Mouse (Mus musculus) layer of hippocampus, adult 2 months (tissue): ENCODE data around the gene Rasl10b. TPM values are rescaled to one million over a fixed set of nuclear protein-coding genes. Genes with fewer than 3 reads are reported as not detected.

Experiments used
- DNase-seq, 2 experiments: peaks; one replicate each; pipeline ENCODE4 v3.0.0; 2022; ENCODE audit warnings: low spot score in 2 of 2
- H3K27ac ChIP-seq: fragments of 200-600 bp; 2 replicates; pipeline ENCODE4 v1.8.1; 2022
- H3K4me3 ChIP-seq: fragments of 200-600 bp; 2 replicates; pipeline ENCODE4 v1.8.1; 2022; ENCODE audit warnings: mild to moderate bottlenecking
- CTCF ChIP-seq: fragments of 200-600 bp; conservative IDR thresholded peaks from 2 replicates; pipeline ENCODE4 v1.8.1; 2022; ENCODE audit warnings: antibody characterized with exemption, mild to moderate bottlenecking, moderate library complexity
- long read RNA-seq, 2 experiments: library from polyadenylated mRNA; stranded (forward); transcript quantifications; one replicate each; pipeline ENCODE4 v2.0.0; 2021; ENCODE audit warnings: borderline mapping rate in 2 of 2
- total RNA-seq, 2 experiments: library from RNA; stranded (reverse); gene quantifications; 2 replicates each; pipeline ENCODE4 v1.2.3; 2021

Rasl10b gene
- 100 to 1,000 TPM; 229 to 234 TPM for total RNA-seq
- long read RNA-seq, experiment 1, transcript Rasl10b-202 (4 exons, 3,156 nt): major isoform, 74 of 130 reads
- long read RNA-seq, experiment 1, partial matches to known transcripts: 7 of 130 reads
- long read RNA-seq, experiment 1, other reads (novel, unspliced or antisense): 48 of 130 reads
- long read RNA-seq, experiment 2, transcript Rasl10b-202 (4 exons, 3,156 nt): major isoform, 94 of 155 reads
- long read RNA-seq, experiment 2, partial matches to known transcripts: 45 of 155 reads
- long read RNA-seq, experiment 2, other reads (novel, unspliced or antisense): 10 of 155 reads

- no peak for TF ChIP-seq CTCF
Measured at GRCm38 (mm10) chr11:83409087-83409754, at the start of gene Rasl10b. TSS of gene Rasl10b (plus strand) at chr11:83409137.

GRCm38 (mm10) chr11:83364656-83365055 lies 44.3 kb upstream of the Rasl10b start:
- H3K4me3 ChIP-seq: no peak overlapping the region
- no peak for TF ChIP-seq CTCF
- no peak for DNase-seq
- H3K27ac ChIP-seq: no peak overlapping the region

More at GRCm38 (mm10) chr11:83409087-83409754, at the start of gene Rasl10b:
- DNase-seq: peak in 1 of 2 experiments; percentile 49
- Histone ChIP-seq H3K4me3 (peak within 1 kb of the TSS; percentile 78), H3K27ac (peak within 1 kb of the TSS; percentile 95)

GRCm38 (mm10) chr11:83371267-83371666 lies 37.7 kb upstream of the Rasl10b start:
- peak in 1 of 2 experiments; percentile 37 for DNase-seq
- H3K27ac ChIP-seq: peak overlapping the region; percentile 33; the same call in 1 of the 2 replicates
- no peak overlapping the region for H3K4me3 ChIP-seq
- no peak for TF ChIP-seq CTCF

DNA sequence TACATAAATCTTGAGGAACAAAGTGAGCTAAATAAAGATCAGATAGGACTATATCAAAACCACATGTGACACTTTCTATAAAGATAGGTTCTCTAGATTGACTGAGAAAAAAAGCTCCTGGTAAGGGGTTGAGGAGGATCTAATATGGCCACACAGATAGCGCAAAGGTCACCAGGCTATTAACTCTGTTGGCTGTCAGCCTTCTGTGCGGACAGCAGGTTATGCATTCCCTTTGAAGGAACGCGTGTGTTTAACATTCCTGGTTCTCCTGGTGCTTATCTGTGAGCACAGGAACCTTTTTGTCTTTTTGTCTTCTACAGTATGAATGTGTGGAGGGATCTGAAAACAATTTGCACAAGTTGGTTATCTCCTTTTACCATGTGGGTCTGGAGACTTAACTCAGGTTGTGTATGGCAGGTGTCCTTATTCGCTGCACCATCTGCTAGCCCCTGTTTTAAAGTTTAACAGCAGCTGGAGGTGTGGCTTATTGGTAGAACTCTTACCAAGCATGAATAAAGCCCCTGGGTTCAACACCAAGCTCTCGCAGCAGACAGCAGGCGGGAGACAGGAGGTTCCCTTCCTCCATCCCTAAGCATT lies 29.1 kb upstream of the Rasl10b start:
- no peak for DNase-seq
- H3K4me3 ChIP-seq: no peak overlapping the region
- no peak for TF ChIP-seq CTCF

GRCm38 (mm10) chr11:83382876-83383531 lies 25.9 kb upstream of the Rasl10b start:
- TF ChIP-seq CTCF: no peak
- Histone ChIP-seq H3K27ac (0 out of 2 replicates have a peak overlapping the region, but pooled peaks have one; percentile 32), H3K4me3 (no peak overlapping the region)
- DNase-seq: no peak

More for the DNA sequence above, 29.1 kb upstream of the Rasl10b start:
- H3K27ac ChIP-seq: no peak overlapping the region

DNA sequence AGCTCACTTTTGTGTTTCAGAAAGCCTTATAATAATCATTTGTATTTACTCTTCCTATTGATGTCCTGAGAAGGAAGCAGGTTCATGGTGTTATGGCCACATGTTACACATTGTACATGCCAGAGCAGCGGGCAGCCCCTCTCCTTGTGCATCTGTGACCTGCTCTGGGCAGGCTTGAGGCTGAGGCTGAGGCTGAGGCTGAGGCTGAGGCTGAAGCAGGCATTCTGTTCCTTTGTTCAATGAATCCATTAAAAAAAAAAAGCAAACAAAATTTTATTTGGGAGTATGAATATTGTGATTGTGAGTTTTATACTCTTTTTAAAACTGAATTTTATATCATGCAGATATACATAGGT lies 25.4 kb upstream of the Rasl10b start:
- TF ChIP-seq CTCF: no peak
- Histone ChIP-seq H3K4me3 (no peak overlapping the region), H3K27ac (0 out of 2 replicates have a peak overlapping the region, but pooled peaks have one; percentile 32)
- DNase-seq: no peak

DNA sequence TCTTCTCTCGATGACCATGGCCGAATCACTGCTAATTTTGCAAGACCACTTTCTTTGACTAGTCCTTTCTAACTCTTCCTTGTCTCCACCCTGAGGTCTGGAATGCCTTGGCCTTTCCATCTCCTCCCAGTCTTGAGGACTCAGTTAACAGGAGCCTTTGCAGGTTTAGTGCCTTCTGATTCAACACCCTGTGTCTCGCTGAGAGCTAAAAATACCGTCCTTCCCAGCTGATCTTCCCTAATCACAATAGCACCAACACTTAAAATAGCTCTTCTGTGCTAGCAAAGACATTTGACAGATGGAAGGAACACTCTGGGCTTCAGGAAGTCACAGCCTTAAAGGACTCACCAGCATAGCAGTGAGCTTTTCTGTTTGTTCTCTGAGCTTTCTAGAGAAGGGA lies 15.9 kb upstream of the Rasl10b start:
- no peak overlapping the region for H3K4me3 ChIP-seq
- H3K27ac ChIP-seq: peak overlapping the region; percentile 82
- no peak for TF ChIP-seq CTCF
- no peak for DNase-seq

DNA sequence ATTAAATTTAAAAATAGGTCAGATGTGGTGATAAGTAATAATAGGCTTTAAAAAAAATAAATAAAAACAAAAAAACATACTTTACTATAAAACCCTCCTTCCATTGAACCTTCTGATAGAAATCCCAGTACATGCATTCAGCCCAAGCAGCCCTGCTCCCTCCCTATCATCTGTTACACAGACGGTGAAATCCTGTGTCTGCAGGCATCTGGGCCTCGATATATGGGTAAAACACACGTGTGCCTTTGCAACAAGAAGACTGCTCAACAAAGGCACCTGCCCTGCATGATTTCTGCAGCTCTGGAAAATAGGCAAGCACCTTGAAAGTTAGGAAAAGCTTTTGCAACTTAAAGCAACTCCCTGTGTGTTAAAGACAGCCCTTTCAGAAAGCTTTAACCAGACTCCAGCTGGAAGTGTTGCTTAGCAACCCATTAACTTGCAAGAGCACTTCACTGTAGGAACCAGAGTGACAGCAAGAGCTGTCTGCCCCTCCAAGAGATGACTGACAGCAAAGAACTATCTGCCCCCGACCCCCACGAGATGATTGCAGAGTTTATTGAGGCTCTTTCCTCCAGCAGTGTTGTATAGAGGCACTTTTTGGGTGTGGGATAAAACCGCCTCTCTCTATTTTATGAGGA lies 14.0 kb upstream of the Rasl10b start:
- Histone ChIP-seq H3K4me3 (no peak overlapping the region), H3K27ac (peak overlapping the region; percentile 75)
- no peak for TF ChIP-seq CTCF
- peak in 1 of 2 experiments; percentile 63 for DNase-seq

GRCm38 (mm10) chr11:83397626-83398025 lies 11.3 kb upstream of the Rasl10b start:
- no peak for DNase-seq
- no peak overlapping the region for H3K4me3 ChIP-seq
- no peak for TF ChIP-seq CTCF
- no peak overlapping the region for H3K27ac ChIP-seq

DNA sequence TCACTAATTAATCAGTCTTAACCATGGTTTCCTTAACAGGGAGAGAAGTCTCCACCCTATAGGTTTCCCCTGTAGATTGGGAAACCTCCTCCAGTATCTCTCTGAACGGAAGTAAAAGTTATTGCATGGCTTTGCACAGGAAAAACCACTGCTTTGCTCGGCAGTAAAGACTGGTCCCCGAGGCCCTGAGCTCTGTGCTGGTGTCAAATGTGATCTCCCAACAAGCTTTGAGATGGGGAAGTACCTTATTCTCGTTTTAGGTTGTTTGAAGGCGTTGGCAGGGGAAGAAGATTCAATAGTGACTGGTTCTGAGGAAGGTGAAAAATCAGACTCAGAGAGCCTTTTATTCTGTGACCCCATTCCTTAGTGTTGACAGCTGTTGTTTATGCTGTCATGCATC lies 10.2 kb upstream of the Rasl10b start:
- Histone ChIP-seq H3K27ac (no peak overlapping the region), H3K4me3 (no peak overlapping the region)
- no peak for TF ChIP-seq CTCF
- no peak for DNase-seq

- DNase-seq: no peak
- no peak for TF ChIP-seq CTCF
- H3K27ac ChIP-seq: no peak overlapping the region
- H3K4me3 ChIP-seq: no peak overlapping the region
Measured at GRCm38 (mm10) chr11:83403787-83404186, 5.2 kb upstream of the Rasl10b start.

- no peak for TF ChIP-seq CTCF
- H3K27ac ChIP-seq: no peak overlapping the region
- DNase-seq: no peak
- no peak overlapping the region for H3K4me3 ChIP-seq
Measured at GRCm38 (mm10) chr11:83406391-83406790, 2.5 kb upstream of the Rasl10b start.
